Mouse (Mus musculus) cortical plate, adult 2 months (tissue): ENCODE measurements around the gene Crebbp. TPM values are rescaled to one million over a fixed set of nuclear protein-coding genes. Genes with fewer than 3 reads are reported as not detected.

Source experiments
- H3K27ac ChIP-seq: fragments of 200-500 bp; 2 replicates; pipeline ENCODE4 v1.5.1; 2012; ENCODE audit warnings: low read length, control low read depth, inconsistent platforms; ENCODE audit not compliant: insufficient read depth
- H3K4me1 ChIP-seq: fragments of 200-500 bp; 2 replicates; pipeline ENCODE4 v1.6.1; 2011; ENCODE audit warnings: low read length; ENCODE audit not compliant: control insufficient read depth, insufficient read depth
- H3K4me3 ChIP-seq: fragments of 200-500 bp; 2 replicates; pipeline ENCODE4 v1.5.1; 2011; ENCODE audit warnings: mild to moderate bottlenecking, low read length, control low read depth; ENCODE audit not compliant: insufficient read depth
- CTCF ChIP-seq: fragments of 200-500 bp; IDR thresholded peaks from 2 replicates; pipeline ENCODE4 v1.5.1; 2011; ENCODE audit warnings: mild to moderate bottlenecking, control low read depth, low read length; ENCODE audit not compliant: insufficient read depth; ENCODE audit errors: extremely low read depth
- POLR2A ChIP-seq: fragments of 200-500 bp; IDR thresholded peaks from 2 replicates; pipeline ENCODE4 v1.6.1; 2011; ENCODE audit warnings: mild to moderate bottlenecking, low read length, control low read depth; ENCODE audit not compliant: insufficient read depth; ENCODE audit errors: extremely low read depth
- polyA plus RNA-seq: library from polyadenylated mRNA; depleted of rRNA; stranded (reverse); fragments of >200 nt; gene quantifications from 2 replicates; pipeline ENCODE4 v1.2.3, GENCODE M21; 2012; rRNA removed

Gene Crebbp
- polyA plus RNA-seq, 1 experiment = 26.8 TPM

- no peaks in the 10 kb centered on the region for H3K4me1 ChIP-seq
- TF ChIP-seq POLR2A = no peak
- no peak for TF ChIP-seq CTCF
- H3K27ac ChIP-seq = no peak overlapping the region
- no peak overlapping the region for H3K4me3 ChIP-seq
Measured at GRCm38 (mm10) chr16:4033971-4034370, 179.8 kb downstream of the Crebbp start.

DNA sequence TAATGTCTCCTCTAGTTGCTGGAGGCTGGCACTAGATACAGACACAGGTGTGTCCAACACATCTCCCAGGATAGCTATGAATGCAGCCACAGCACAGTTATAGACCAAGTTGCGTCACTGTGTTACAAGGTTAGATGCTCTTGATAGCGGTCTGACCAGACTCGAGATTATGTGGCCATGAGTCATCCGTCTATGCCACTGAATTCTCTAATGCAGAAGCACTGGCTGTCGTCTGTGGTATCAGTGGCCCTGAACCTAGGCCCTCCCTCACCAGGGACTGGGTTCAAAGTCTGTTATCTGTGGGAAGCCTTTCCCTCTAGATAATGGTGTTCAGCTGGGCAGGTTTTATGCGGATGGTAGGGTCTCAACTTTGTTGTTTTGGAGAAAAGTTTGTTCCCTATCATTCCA, 181.5 kb downstream of the Crebbp start:
- Histone ChIP-seq H3K4me1 (no peaks in the 10 kb centered on the region), H3K27ac (no peak overlapping the region), H3K4me3 (no peak overlapping the region)
- TF ChIP-seq POLR2A = no peak
- TF ChIP-seq CTCF = no peak

- Histone ChIP-seq H3K27ac (no peak overlapping the region), H3K4me3 (no peak overlapping the region), H3K4me1 (no peaks in the 10 kb centered on the region)
- no peak for TF ChIP-seq CTCF
- no peak for TF ChIP-seq POLR2A
Measured at GRCm38 (mm10) chr16:4031441-4032274, 182.1 kb downstream of the Crebbp start.

Other genes with a start within 250 kb of the Crebbp start
- 0.83 and 0.92 TPM in 2 replicates for gene Nlrc3, start 237.4 kb downstream of the Crebbp start, polyA plus RNA-seq
- 36.0 and 37.2 TPM in 2 replicates for gene Slx4, start 210.2 kb downstream of the Crebbp start, polyA plus RNA-seq
- not detected in 2 replicates for gene Dnase1, start 177.1 kb downstream of the Crebbp start, polyA plus RNA-seq
- 75.8 and 77.7 TPM in 2 replicates for gene Trap1, start 136.2 kb downstream of the Crebbp start, polyA plus RNA-seq
- 29.7 and 33.1 TPM in 2 replicates for gene Adcy9, start 206.5 kb upstream of the Crebbp start, polyA plus RNA-seq